Mouse (Mus musculus) heart, adult 2 months (tissue): ENCODE measurements around the gene Neurl1a.

Source experiments
- CTCF ChIP-seq: fragments of 200-600 bp; IDR thresholded peaks from 2 replicates; pipeline ENCODE4 v1.8.1; 2022; ENCODE audit warnings: antibody characterized with exemption, mild to moderate bottlenecking, moderate library complexity
- EP300 ChIP-seq: fragments of 200-500 bp; IDR thresholded peaks from 2 replicates; pipeline ENCODE4 v1.6.1; 2011; ENCODE audit warnings: low read depth, low read length, control low read depth; ENCODE audit not compliant: insufficient read depth
- POLR2A ChIP-seq: fragments of 200-500 bp; IDR thresholded peaks from 2 replicates; pipeline ENCODE4 v1.6.1; 2011; ENCODE audit warnings: mild to moderate bottlenecking, low read depth, low read length, control low read depth; ENCODE audit not compliant: insufficient read depth

DNA sequence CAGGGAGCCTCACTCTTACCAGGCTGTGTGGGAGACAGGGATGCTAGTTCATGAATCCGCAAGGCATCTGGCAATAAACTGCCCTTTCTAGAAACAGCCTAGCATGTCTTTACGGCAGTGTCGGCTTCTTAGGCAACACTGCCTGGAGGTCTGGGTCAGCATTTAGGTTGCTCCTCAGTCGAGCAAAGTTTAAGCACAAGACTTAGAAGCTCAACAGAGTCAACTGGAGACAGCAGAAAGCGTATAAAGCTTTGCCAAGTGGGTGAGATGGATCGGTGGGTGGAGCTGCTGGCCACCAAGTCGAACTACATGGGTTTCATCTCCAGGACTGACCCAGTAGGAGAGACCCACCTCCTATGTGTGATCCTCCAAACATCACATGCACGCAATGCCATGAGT, 128.3 kb downstream of the Neurl1a start:
- no peak for TF ChIP-seq CTCF
- no peak for TF ChIP-seq POLR2A
- TF ChIP-seq EP300, result no peak
